Mouse (Mus musculus): ENCODE data around the gene Crmp1. TPM values are rescaled to one million over a fixed set of nuclear protein-coding genes. Genes with fewer than 3 reads are reported as not detected.

Crmp1 gene
- polyA plus RNA-seq, 1 experiment from 2014 or later, result 11.8 TPM

DNA sequence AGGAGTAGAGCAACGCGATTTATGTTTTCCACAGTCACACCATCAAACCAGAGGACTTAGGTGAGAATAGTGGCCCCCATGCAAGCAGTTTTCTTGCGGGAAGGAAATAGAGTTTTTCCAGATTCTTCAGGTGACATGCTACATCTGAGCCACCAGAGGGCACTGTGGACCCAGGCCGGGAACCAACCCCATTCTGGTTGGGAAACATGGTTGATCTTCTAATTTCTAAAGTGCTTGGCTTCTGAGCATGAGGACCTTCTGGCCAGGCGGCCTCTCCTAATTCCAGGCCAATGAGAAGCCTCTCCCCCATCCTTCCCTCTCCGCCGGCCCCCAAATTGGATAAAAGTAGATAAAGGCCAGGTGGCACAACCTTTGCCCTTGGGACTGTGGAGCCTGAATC is 56.6 kb downstream of the Crmp1 start:
- Histone ChIP-seq H3K4me3 (no peak overlapping the region), H3K4me1 (replicated peaks) (no peaks in the 10 kb centered on the region), H3K4me2 (no peak overlapping the region), H3K9ac (no peak overlapping the region), H3K9me3 (replicated peaks) (no peaks in the 10 kb centered on the region), H3K36me3 (no peaks in the 10 kb centered on the region), H3K27ac (ENCODE audit: poor library complexity, severe bottlenecking) (no peak overlapping the region), H3K27me3 (replicated peaks) (no peaks in the 10 kb centered on the region)
- ATAC-seq (ENCODE audit: insufficient number of reproducible peaks, low FRiP score), result no peak
- 24% methylated on average over 7 of the region's 7 CpGs for WGBS

DNA sequence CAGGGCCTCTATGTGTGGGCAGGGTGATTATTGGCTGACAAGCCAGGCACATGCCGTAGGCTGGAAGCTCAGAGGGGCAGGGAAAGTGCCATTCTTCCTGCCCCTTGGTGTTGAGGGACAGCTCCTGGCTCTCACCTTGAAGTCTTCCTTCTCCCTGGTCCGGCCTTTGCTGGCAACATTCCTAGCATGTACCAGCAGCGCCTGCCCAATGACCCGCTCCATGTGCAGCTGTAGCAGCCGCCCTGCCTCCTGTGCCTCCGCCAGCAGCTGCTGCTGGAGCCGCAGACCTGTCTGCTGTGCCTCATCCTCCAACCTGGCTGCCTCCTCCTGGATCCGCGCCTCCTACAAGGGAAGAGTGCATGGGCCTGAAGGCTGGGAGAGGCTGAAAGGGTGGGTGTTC is 68.3 kb downstream of the Crmp1 start:
- Histone ChIP-seq H3K36me3 (peaks cover 13% of the 10 kb centered on the region), H3K27me3 (replicated peaks) (no peaks in the 10 kb centered on the region), H3K9ac (no peak overlapping the region), H3K27ac (ENCODE audit: poor library complexity, severe bottlenecking) (no peak overlapping the region), H3K4me3 (no peak overlapping the region), H3K9me3 (replicated peaks) (peaks cover 3% of the 10 kb centered on the region), H3K4me2 (no peak overlapping the region), H3K4me1 (replicated peaks) (no peaks in the 10 kb centered on the region)
- WGBS, result 73% methylated on average over 9 of the region's 9 CpGs
- ATAC-seq (ENCODE audit: insufficient number of reproducible peaks, low FRiP score), result no peak

DNA sequence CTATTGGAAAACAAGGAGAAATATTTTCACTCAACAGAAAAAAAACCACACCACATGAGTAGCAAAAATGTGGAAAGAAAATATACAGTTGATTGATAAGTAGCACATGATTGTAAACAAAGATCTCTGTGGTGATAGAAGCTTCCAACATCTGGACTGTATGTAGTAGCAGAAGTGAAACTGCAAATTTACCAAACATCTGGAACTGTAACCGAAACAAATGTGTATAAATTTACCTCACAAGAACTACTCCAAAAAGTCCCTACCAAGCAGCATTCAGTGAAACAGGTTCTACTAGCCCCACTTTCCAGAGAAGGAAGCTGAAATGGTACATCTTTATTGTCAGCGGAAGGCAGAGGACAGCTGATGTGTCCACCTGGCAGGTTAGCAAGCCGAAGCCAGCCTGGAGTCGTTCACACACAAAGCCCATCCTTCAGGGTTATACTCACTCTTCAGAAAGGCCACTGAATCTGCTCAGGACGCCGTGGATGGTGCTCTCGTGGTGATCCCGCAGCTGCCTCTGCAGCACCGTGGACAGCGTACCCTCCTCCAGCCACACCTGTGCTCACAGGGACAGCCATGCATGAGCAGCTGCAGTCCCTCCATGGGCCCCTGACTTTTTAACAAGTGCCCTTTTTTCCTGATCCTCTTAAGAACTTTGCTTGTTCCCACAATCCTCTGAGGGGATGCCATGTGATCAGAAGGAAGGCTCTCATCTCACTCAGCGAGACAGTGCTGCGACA is 71.4 kb downstream of the Crmp1 start:
- Histone ChIP-seq H3K4me2 (no peak overlapping the region), H3K36me3 (peaks cover 40% of the 10 kb centered on the region), H3K9me3 (replicated peaks) (peaks cover 15% of the 10 kb centered on the region), H3K9ac (no peak overlapping the region), H3K27ac (ENCODE audit: poor library complexity, severe bottlenecking) (no peak overlapping the region), H3K4me1 (replicated peaks) (no peaks in the 10 kb centered on the region), H3K4me3 (no peak overlapping the region), H3K27me3 (replicated peaks) (no peaks in the 10 kb centered on the region)
- ATAC-seq (ENCODE audit: insufficient number of reproducible peaks, low FRiP score), result no peak
- WGBS, result 77% methylated on average over 12 of the region's 12 CpGs

DNA sequence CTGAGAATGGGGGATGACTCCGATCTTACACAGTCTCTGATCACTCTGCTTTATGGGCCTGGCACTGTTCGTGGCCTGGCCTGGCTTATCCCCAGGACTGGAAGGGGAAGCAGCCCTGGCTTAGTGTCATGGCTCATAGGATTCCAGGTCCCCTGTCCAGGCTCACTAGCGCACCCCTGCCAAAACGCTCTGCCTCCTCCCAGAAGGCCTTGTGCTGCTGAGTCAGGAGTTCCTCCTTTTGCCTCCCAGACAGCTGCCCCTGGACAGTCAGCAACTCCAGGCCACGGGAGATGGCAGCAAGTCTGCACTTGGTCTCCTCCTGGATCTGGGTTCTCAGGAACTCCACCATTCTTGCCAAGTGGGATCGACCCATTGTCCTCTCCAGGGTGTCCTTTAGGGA is 77.0 kb downstream of the Crmp1 start:
- Histone ChIP-seq H3K36me3 (peaks cover 63% of the 10 kb centered on the region), H3K9ac (no peak overlapping the region), H3K4me2 (no peak overlapping the region), H3K27ac (ENCODE audit: poor library complexity, severe bottlenecking) (no peak overlapping the region), H3K9me3 (replicated peaks) (peaks cover 15% of the 10 kb centered on the region), H3K4me3 (no peak overlapping the region), H3K27me3 (replicated peaks) (no peaks in the 10 kb centered on the region), H3K4me1 (replicated peaks) (no peaks in the 10 kb centered on the region)
- no peak for ATAC-seq (ENCODE audit: insufficient number of reproducible peaks, low FRiP score)
- 82% methylated on average over 6 of the region's 6 CpGs for WGBS

DNA sequence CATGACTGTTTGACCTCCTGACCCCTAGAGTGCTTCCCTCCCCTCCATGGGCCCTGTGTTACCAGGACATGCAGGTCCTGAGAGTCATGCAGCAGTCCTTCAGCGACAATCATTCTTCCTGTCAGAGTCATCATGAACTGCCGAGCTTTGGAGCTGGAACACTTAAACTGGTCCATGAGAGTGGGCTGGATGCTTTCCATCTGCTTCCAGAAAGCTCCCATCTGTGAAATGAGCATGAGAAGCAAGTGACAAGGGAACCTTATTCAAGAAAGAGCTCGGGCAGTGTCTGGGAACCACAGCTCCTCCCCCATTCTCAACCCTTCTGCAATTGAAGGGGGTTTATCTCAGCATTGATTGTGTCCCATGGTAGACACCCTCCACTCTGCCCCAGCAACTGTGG is 78.4 kb downstream of the Crmp1 start:
- H3K27ac ChIP-seq (ENCODE audit: poor library complexity, severe bottlenecking), result no peak overlapping the region
- H3K9ac ChIP-seq, result no peak overlapping the region
- H3K4me1 ChIP-seq (replicated peaks), result no peaks in the 10 kb centered on the region
- H3K4me2 ChIP-seq, result no peak overlapping the region
- no peaks in the 10 kb centered on the region for H3K27me3 ChIP-seq (replicated peaks)
- no peak for ATAC-seq (ENCODE audit: insufficient number of reproducible peaks, low FRiP score)
- WGBS, result 67% methylated on average over 3 of the region's 3 CpGs
- peaks cover 58% of the 10 kb centered on the region for H3K36me3 ChIP-seq
- peaks cover 12% of the 10 kb centered on the region for H3K9me3 ChIP-seq (replicated peaks)
- H3K4me3 ChIP-seq, result no peak overlapping the region

DNA sequence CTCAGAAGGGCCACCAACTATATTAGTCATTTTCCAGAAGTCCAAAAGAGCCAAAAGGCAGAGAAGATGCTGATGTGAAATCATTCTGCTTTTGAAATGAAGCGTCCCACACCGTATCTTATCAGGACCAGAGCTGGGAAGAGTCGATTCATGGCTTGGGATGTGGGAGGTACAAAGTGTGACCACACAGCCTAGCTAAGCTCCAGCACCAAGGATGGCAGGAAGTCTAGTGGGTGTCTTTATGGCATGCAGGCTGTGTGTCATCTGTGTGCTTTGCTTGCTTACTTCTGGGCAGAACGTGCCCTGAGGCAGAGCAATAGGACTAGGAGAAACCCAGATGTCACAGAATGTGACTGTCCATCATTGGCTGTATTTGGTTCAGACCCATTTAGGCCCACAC is 79.0 kb downstream of the Crmp1 start:
- no peak for ATAC-seq (ENCODE audit: insufficient number of reproducible peaks, low FRiP score)
- Histone ChIP-seq H3K4me1 (replicated peaks) (no peaks in the 10 kb centered on the region), H3K27me3 (replicated peaks) (no peaks in the 10 kb centered on the region), H3K27ac (ENCODE audit: poor library complexity, severe bottlenecking) (no peak overlapping the region), H3K4me3 (no peak overlapping the region), H3K9ac (no peak overlapping the region), H3K4me2 (no peak overlapping the region), H3K36me3 (peaks cover 58% of the 10 kb centered on the region), H3K9me3 (replicated peaks) (peaks cover 11% of the 10 kb centered on the region)
- 73% methylated on average over 4 of the region's 4 CpGs for WGBS

DNA sequence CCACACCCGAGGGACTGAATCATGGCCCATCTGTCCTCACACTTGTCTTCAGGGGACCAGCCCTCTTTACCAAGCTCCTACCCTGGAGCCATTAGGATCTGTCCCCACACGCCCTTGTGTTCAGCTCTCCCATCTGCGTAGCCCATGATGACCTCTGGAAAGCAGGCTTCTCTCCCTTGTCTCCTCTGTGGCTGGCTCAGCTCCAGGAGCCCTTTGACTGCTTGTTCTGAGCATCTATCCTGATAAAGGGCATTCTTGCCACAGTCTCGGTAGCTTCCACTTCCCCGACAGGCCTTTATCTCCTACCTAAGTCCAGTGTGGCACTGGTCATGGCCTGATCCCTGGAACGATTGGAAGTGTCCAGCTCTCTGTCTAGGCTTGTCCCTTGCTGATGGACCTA is 84.9 kb downstream of the Crmp1 start:
- H3K36me3 ChIP-seq, result peaks cover 28% of the 10 kb centered on the region
- H3K4me3 ChIP-seq, result no peak overlapping the region
- no peak overlapping the region for H3K27ac ChIP-seq (ENCODE audit: poor library complexity, severe bottlenecking)
- H3K4me1 ChIP-seq (replicated peaks), result no peaks in the 10 kb centered on the region; the same call in 1 of the 2 replicates
- H3K9me3 ChIP-seq (replicated peaks), result peaks cover 6% of the 10 kb centered on the region; the same call in 1 of the 2 replicates
- H3K27me3 ChIP-seq (replicated peaks), result no peaks in the 10 kb centered on the region
- H3K9ac ChIP-seq, result no peak overlapping the region
- no peak for ATAC-seq (ENCODE audit: insufficient number of reproducible peaks, low FRiP score)
- WGBS, result 52% methylated on average over 6 of the region's 6 CpGs
- no peak overlapping the region for H3K4me2 ChIP-seq

DNA sequence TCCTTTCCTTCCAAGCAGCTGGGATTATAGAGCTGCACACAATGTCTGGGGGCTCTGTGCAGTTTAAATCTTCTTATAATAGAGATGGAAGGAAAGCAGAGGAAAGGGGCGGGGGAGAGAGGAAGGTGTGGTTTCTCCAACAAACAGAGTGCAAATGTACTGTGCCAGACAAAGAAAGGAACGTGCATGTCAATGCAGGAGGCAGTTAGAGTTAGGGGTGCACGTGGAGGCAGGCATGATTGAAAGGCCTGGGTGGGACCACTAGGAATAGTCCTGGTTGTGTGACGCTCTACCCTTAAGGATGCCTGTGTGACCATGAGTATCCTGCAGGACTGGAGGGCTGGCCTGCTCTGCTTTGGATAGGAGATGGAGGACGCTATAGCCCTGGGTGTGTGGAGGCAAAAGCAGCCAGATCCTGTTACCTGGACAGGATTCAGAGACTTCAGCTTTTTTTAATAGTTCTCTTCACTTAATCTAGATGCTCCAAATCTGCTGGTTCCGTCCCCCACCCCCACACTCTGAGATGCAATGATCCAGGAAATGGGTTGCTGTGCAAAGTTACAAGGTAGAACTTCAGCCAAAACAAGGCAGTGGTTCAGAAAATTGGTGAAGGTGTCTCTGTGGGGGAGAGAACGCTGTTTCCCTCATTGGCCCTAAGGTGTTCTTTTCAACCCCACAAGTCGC is 88.9 kb downstream of the Crmp1 start:
- 77% methylated on average over 8 of the region's 8 CpGs for WGBS
- no peak for ATAC-seq (ENCODE audit: insufficient number of reproducible peaks, low FRiP score)
- peaks cover 7% of the 10 kb centered on the region for H3K36me3 ChIP-seq

DNA sequence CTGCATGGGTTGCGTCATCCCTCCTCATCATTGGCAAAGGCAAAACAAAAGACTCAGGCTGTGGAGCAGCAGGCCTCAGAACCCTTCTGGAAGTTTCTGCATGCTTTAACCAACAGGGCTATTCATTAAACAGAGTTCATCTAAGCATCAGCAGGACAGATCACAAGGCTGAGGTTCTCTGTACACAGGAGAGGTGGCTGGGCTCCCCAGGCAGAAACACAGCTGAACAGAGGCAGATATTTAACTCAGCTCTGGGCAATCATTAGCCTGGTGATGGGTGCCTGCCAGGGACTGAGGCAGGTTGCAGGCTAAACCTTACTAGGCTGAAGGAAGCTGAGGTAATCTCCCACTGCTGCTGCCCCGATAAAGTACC is 89.4 kb downstream of the Crmp1 start:
- no peak overlapping the region for H3K4me3 ChIP-seq
- H3K36me3 ChIP-seq, result peaks cover 2% of the 10 kb centered on the region
- WGBS, result 84% methylated on average over 2 of the region's 2 CpGs

More for the DNA sequence above, 88.9 kb downstream of the Crmp1 start:
- Histone ChIP-seq H3K9me3 (replicated peaks) (peaks cover 1% of the 10 kb centered on the region; the same call in 1 of the 2 replicates), H3K4me2 (no peak overlapping the region), H3K4me3 (no peak overlapping the region), H3K27ac (ENCODE audit: poor library complexity, severe bottlenecking) (no peak overlapping the region), H3K27me3 (replicated peaks) (0 out of 2 replicates have a peak, but pooled peaks cover under 1% of the 10 kb centered on the region), H3K9ac (no peak overlapping the region), H3K4me1 (replicated peaks) (peaks cover 7% of the 10 kb centered on the region; the same call in 1 of the 2 replicates)

DNA sequence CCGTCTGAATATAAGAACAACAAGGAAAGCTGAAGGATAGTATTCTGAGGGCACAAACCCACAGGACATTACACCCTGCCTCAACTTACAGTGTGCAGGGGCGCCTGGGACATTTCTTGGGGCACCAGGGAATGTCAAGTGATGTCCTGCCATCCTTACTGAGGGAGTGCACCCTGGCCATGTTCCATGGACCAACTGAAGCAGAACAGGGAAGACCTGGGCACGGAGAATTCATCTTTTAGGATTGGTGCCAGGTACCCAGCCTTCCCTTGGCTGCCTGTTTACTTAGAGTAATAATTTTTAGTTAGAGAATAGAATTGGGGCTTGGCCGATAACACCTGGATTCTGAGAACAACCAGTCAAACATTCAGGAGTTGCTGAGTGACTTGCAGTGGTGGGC is 90.3 kb downstream of the Crmp1 start:
- peaks cover 17% of the 10 kb centered on the region for H3K4me1 ChIP-seq (replicated peaks)
- no peak for ATAC-seq (ENCODE audit: insufficient number of reproducible peaks, low FRiP score)
- no peak overlapping the region for H3K4me2 ChIP-seq
- no peaks in the 10 kb centered on the region for H3K9me3 ChIP-seq (replicated peaks)
- 71% methylated on average over 4 of the region's 4 CpGs for WGBS
- H3K36me3 ChIP-seq, result no peaks in the 10 kb centered on the region
- H3K4me3 ChIP-seq, result no peak overlapping the region
- no peak overlapping the region for H3K9ac ChIP-seq
- 0 out of 2 replicates have a peak, but pooled peaks cover 4% of the 10 kb centered on the region for H3K27me3 ChIP-seq (replicated peaks)
- H3K27ac ChIP-seq (ENCODE audit: poor library complexity, severe bottlenecking), result no peak overlapping the region

More for the DNA sequence above, 89.4 kb downstream of the Crmp1 start:
- Histone ChIP-seq H3K27ac (ENCODE audit: poor library complexity, severe bottlenecking) (no peak overlapping the region), H3K4me1 (replicated peaks) (peaks cover 12% of the 10 kb centered on the region), H3K9ac (no peak overlapping the region), H3K27me3 (replicated peaks) (0 out of 2 replicates have a peak, but pooled peaks cover 4% of the 10 kb centered on the region), H3K4me2 (no peak overlapping the region), H3K9me3 (replicated peaks) (no peaks in the 10 kb centered on the region)
- ATAC-seq (ENCODE audit: insufficient number of reproducible peaks, low FRiP score), result no peak

DNA sequence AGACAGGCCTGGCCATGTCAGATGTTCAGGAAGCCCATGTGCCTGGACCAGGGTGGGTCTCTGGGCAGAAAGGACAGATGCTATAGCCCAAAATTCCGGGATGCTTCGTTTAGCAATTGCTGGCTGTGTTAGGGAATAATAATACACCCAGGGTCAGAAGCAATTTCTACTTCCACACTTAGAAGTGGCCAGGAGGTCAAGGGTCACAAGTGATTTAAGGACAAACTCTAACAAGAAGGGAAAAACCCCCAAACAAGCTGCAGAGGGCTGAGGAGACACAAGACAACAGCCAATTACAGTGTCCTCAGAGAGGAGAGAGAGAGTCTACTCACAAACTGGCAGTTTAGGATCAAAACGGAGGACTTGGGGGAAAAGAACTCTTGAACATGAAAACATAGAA is 93.3 kb downstream of the Crmp1 start:
- H3K36me3 ChIP-seq, result no peaks in the 10 kb centered on the region
- no peak overlapping the region for H3K27ac ChIP-seq (ENCODE audit: poor library complexity, severe bottlenecking)
- H3K9ac ChIP-seq, result no peak overlapping the region
- no peaks in the 10 kb centered on the region for H3K9me3 ChIP-seq (replicated peaks)
- peaks cover 41% of the 10 kb centered on the region for H3K4me1 ChIP-seq (replicated peaks)
- WGBS, result 69% methylated on average over 3 of the region's 3 CpGs
- no peak overlapping the region for H3K4me3 ChIP-seq
- no peak for ATAC-seq (ENCODE audit: insufficient number of reproducible peaks, low FRiP score)
- H3K27me3 ChIP-seq (replicated peaks), result peaks cover 4% of the 10 kb centered on the region; the same call in 1 of the 2 replicates
- H3K4me2 ChIP-seq, result no peak overlapping the region
